Mouse (Mus musculus): Measurements from ENCODE around the gene Tusc2. TPM values are rescaled to one million over a fixed set of nuclear protein-coding genes. Genes with fewer than 3 reads are reported as not detected.

Gene Tusc2
- polyA plus RNA-seq, 1 experiment from 2014 or later = 35.9 TPM

- no peak overlapping the region for H3K4me2 ChIP-seq
- no peak for ATAC-seq (ENCODE audit: insufficient number of reproducible peaks, insufficient read depth, low FRiP score, low TSS enrichment, low read depth)
- H3K27ac ChIP-seq = no peak overlapping the region
- H3K4me1 ChIP-seq = peaks cover 83% of the 10 kb centered on the region
- no peaks in the 10 kb centered on the region for H3K27me3 ChIP-seq
- no peaks in the 10 kb centered on the region for H3K9me3 ChIP-seq
- H3K9ac ChIP-seq = peak overlapping the region; percentile 32; the same call in 1 of the 2 replicates
- no peak overlapping the region for H3K4me3 ChIP-seq
- no peaks in the 10 kb centered on the region for H3K36me3 ChIP-seq
- WGBS = 52% methylated on average over 9 of the region's 9 CpGs
Observed at GRCm38 (mm10) chr9:107607653-107608245, 44.7 kb downstream of the Tusc2 start.

DNA sequence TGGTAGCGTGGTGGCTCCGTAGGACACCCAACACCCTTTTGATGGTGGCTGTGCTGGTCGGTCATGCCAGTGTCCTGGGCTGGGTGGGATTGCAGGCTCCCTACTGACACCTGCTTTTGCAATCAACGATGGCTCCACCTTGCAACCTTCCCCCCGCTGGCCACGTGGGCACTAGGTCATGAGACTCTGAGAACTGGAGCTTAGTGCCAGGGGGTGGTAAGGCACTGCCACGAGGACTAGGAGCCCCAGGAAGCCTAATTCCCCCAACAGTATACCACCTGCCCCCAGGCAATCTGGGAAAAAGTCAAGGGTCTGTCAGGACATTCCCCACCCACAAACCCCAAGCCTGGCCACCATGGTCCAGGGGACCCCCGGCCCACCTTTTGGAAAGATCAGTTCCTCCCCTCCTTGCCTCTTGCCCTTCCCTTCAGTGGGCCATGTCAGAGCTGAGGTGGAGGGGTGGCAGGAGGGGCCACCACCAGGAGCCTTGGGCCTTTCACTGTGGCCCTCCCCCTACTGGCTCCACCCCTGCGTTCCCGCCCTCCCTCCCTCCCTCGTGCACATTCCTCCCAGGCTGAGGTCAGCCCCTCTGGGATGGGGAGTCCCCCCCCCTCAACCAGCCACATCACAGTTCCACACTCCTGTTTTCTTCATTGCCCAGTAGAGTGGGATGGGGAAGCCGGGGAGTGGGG lies 45.8 kb downstream of the Tusc2 start, which contains the start of gene Sema3b:
Sema3b (minus strand) TSS at position 489 of the 692 bp plus-strand sequence.
- Histone ChIP-seq H3K4me2 (peak within 1 kb of the TSS; percentile 14), H3K9me3 (no peaks in the 10 kb centered on the region), H3K9ac (0 out of 2 replicates have a peak within 1 kb of the TSS, but pooled peaks have one; percentile 21), H3K36me3 (peaks cover under 1% of the 10 kb centered on the region; the same call in 1 of the 2 replicates), H3K4me1 (peaks cover 77% of the 10 kb centered on the region), H3K4me3 (no peak within 1 kb of the TSS), H3K27ac (no peak within 1 kb of the TSS), H3K27me3 (no peaks in the 10 kb centered on the region)
- 35% methylated on average over 12 of the region's 12 CpGs for WGBS
- ATAC-seq (ENCODE audit: insufficient number of reproducible peaks, insufficient read depth, low FRiP score, low TSS enrichment, low read depth) = no peak

- H3K27ac ChIP-seq = no peak overlapping the region
- WGBS = 61% methylated on average over 4 of the region's 4 CpGs
- H3K36me3 ChIP-seq = peaks cover 6% of the 10 kb centered on the region; the same call in 1 of the 2 replicates
- H3K9ac ChIP-seq = no peak overlapping the region
- H3K4me2 ChIP-seq = peak overlapping the region; percentile 14; the same call in 1 of the 2 replicates
- H3K9me3 ChIP-seq = no peaks in the 10 kb centered on the region
- no peak overlapping the region for H3K4me3 ChIP-seq
- ATAC-seq (ENCODE audit: insufficient number of reproducible peaks, insufficient read depth, low FRiP score, low TSS enrichment, low read depth) = no peak
- peaks cover 72% of the 10 kb centered on the region for H3K4me1 ChIP-seq
- no peaks in the 10 kb centered on the region for H3K27me3 ChIP-seq
Observed at GRCm38 (mm10) chr9:107609433-107609830, 46.4 kb downstream of the Tusc2 start.

DNA sequence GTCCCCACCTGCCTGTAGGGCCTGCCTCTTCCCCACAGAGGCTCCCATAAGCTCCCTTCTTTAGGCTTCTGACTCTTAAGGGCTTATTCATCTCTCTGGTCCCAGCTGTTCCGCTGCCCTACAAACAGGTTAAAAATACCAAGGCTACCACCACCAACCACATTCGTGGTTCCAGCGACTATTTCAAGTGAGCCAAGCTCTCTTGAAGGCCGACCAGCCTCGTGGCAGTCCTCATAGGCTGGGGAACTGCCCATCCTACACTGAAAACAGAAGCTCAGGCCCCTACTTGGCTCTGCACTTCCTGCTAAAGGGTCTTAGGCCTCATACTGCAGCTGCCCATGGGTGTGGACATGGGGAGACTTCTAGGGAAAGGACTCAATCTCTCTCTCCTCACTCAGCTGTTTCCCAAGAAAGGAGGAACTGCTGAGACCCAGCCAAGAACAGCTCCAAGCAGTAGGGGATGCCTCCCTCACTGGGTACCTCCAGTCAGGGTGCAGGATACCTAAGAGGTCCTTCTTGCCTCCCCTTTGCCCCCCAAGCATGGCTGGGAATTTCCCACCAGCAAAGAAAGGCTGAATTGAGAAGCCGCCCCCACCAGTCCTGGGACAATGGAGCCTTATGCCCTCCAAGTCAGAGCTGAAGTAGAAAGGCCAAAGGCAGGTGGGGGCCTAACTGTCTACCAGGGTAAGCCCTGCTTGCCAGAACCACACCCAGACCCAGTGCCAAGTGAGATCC lies 48.6 kb downstream of the Tusc2 start:
- ATAC-seq (ENCODE audit: insufficient number of reproducible peaks, insufficient read depth, low FRiP score, low TSS enrichment, low read depth) = no peak
- H3K36me3 ChIP-seq = peaks cover 28% of the 10 kb centered on the region
- H3K9me3 ChIP-seq = no peaks in the 10 kb centered on the region
- H3K27ac ChIP-seq = peak overlapping the region; percentile 94
- no peaks in the 10 kb centered on the region for H3K27me3 ChIP-seq
- H3K4me2 ChIP-seq = peak overlapping the region; percentile 73
- 70% methylated on average over 6 of the region's 6 CpGs for WGBS
- H3K4me3 ChIP-seq = peak overlapping the region; percentile 42
- H3K9ac ChIP-seq = peak overlapping the region; percentile 73
- H3K4me1 ChIP-seq = peaks cover 50% of the 10 kb centered on the region

GRCm38 (mm10) chr9:107612191-107612944 lies 49.3 kb downstream of the Tusc2 start:
- peak overlapping the region; percentile 94 for H3K27ac ChIP-seq
- H3K9ac ChIP-seq = peak overlapping the region; percentile 73
- peak overlapping the region; percentile 42 for H3K4me3 ChIP-seq
- no peaks in the 10 kb centered on the region for H3K27me3 ChIP-seq
- peak overlapping the region; percentile 73 for H3K4me2 ChIP-seq
- peaks cover 33% of the 10 kb centered on the region for H3K36me3 ChIP-seq
- peak; percentile 82 for ATAC-seq (ENCODE audit: insufficient number of reproducible peaks, insufficient read depth, low FRiP score, low TSS enrichment, low read depth)
- H3K9me3 ChIP-seq = no peaks in the 10 kb centered on the region
- whole genome bisulfite sequencing = 2% methylated on average over 42 of the region's 48 CpGs
- H3K4me1 ChIP-seq = peaks cover 42% of the 10 kb centered on the region

GRCm38 (mm10) chr9:107612945-107613569 lies 50.0 kb downstream of the Tusc2 start:
- Histone ChIP-seq H3K4me1 (peaks cover 35% of the 10 kb centered on the region), H3K27me3 (no peaks in the 10 kb centered on the region), H3K4me2 (peak overlapping the region; percentile 73), H3K9me3 (no peaks in the 10 kb centered on the region), H3K4me3 (peak overlapping the region; percentile 42), H3K36me3 (peaks cover 38% of the 10 kb centered on the region), H3K27ac (peak overlapping the region; percentile 94), H3K9ac (peak overlapping the region; percentile 73; the same call in 1 of the 2 replicates)
- WGBS = 10% methylated on average over 12 of the region's 12 CpGs
- no peak for ATAC-seq (ENCODE audit: insufficient number of reproducible peaks, insufficient read depth, low FRiP score, low TSS enrichment, low read depth)

GRCm38 (mm10) chr9:107615035-107615434 lies 52.0 kb downstream of the Tusc2 start:
- H3K9me3 ChIP-seq = no peaks in the 10 kb centered on the region
- H3K27me3 ChIP-seq = no peaks in the 10 kb centered on the region
- H3K9ac ChIP-seq = no peak overlapping the region
- peaks cover 58% of the 10 kb centered on the region for H3K36me3 ChIP-seq
- H3K4me2 ChIP-seq = no peak overlapping the region
- WGBS = 58% methylated on average over 4 of the region's 4 CpGs
- no peak overlapping the region for H3K4me3 ChIP-seq
- H3K4me1 ChIP-seq = peaks cover 28% of the 10 kb centered on the region
- no peak for ATAC-seq (ENCODE audit: insufficient number of reproducible peaks, insufficient read depth, low FRiP score, low TSS enrichment, low read depth)
- no peak overlapping the region; the same call in 1 of the 2 replicates for H3K27ac ChIP-seq

Other genes starting within 250 kb of the Tusc2 start
- 11.4 and 12.1 TPM in 2 replicates for gene Hemk1, start 224.9 kb upstream of the Tusc2 start, polyA plus RNA-seq (2015; fragmentation: Nextera tagmentation; extraction: Ambion mirVana)
- gene 6430571L13Rik, start 222.7 kb upstream of the Tusc2 start, polyA plus RNA-seq (2015; fragmentation: Nextera tagmentation; extraction: Ambion mirVana) = 1.2 and 1.5 TPM in 2 replicates
- gene Cacna2d2, start 163.6 kb upstream of the Tusc2 start, polyA plus RNA-seq (2015; fragmentation: Nextera tagmentation; extraction: Ambion mirVana) = 0.76 and 1.1 TPM in 2 replicates
- gene Tmem115, start 29.3 kb upstream of the Tusc2 start, polyA plus RNA-seq (2015; fragmentation: Nextera tagmentation; extraction: Ambion mirVana) = 46.2 and 46.9 TPM in 2 replicates
- 21.8 and 26.1 TPM in 2 replicates for gene Cyb561d2, start 21.1 kb upstream of the Tusc2 start, polyA plus RNA-seq (2015; fragmentation: Nextera tagmentation; extraction: Ambion mirVana)
- gene Nprl2, start 21.0 kb upstream of the Tusc2 start, polyA plus RNA-seq (2015; fragmentation: Nextera tagmentation; extraction: Ambion mirVana) = 44.3 and 47.2 TPM in 2 replicates
- 2.1 and 2.2 TPM in 2 replicates for gene Zmynd10, start 16.0 kb upstream of the Tusc2 start, polyA plus RNA-seq (2015; fragmentation: Nextera tagmentation; extraction: Ambion mirVana)
- 65.2 and 68.5 TPM in 2 replicates for gene Rassf1, start 11.7 kb upstream of the Tusc2 start, polyA plus RNA-seq (2015; fragmentation: Nextera tagmentation; extraction: Ambion mirVana)
- gene Hyal2, start 4.7 kb downstream of the Tusc2 start, polyA plus RNA-seq (2015; fragmentation: Nextera tagmentation; extraction: Ambion mirVana) = 118 TPM in 2 replicates
- gene Hyal1, start 13.7 kb downstream of the Tusc2 start, polyA plus RNA-seq (2015; fragmentation: Nextera tagmentation; extraction: Ambion mirVana) = 13.8 and 15.0 TPM in 2 replicates
- 21.8 and 22.5 TPM in 2 replicates for gene Naa80, start 15.6 kb downstream of the Tusc2 start, polyA plus RNA-seq (2015; fragmentation: Nextera tagmentation; extraction: Ambion mirVana)
- 1.6 and 2.8 TPM in 2 replicates for gene Hyal3, start 17.6 kb downstream of the Tusc2 start, polyA plus RNA-seq (2015; fragmentation: Nextera tagmentation; extraction: Ambion mirVana)
- gene Ifrd2, start 24.4 kb downstream of the Tusc2 start, polyA plus RNA-seq (2015; fragmentation: Nextera tagmentation; extraction: Ambion mirVana) = 39.3 and 54.2 TPM in 2 replicates
- gene Sema3b, start 46.0 kb downstream of the Tusc2 start, polyA plus RNA-seq (2015; fragmentation: Nextera tagmentation; extraction: Ambion mirVana) = 8.4 and 8.6 TPM in 2 replicates
- gene Gnai2, start 72.1 kb downstream of the Tusc2 start, polyA plus RNA-seq (2015; fragmentation: Nextera tagmentation; extraction: Ambion mirVana) = 446 and 470 TPM in 2 replicates
- 3.4 and 4.1 TPM in 2 replicates for gene Slc38a3, start 106.3 kb downstream of the Tusc2 start, polyA plus RNA-seq (2015; fragmentation: Nextera tagmentation; extraction: Ambion mirVana)
- gene Gnat1, start 116.5 kb downstream of the Tusc2 start, polyA plus RNA-seq (2015; fragmentation: Nextera tagmentation; extraction: Ambion mirVana) = 1.2 and 2.0 TPM in 2 replicates
- 37.7 and 44.0 TPM in 2 replicates for gene Sema3f, start 147.2 kb downstream of the Tusc2 start, polyA plus RNA-seq (2015; fragmentation: Nextera tagmentation; extraction: Ambion mirVana)
- 262 and 274 TPM in 2 replicates for gene Rbm5, start 207.7 kb downstream of the Tusc2 start, polyA plus RNA-seq (2015; fragmentation: Nextera tagmentation; extraction: Ambion mirVana)